Mouse (Mus musculus) effector memory CD4-positive, alpha-beta T cell, adult 5 months (primary cell): ENCODE data around the gene Gm28269. TPM values are rescaled to one million over a fixed set of nuclear protein-coding genes. Genes with fewer than 3 reads are reported as not detected.

Experiments
- polyA plus RNA-seq: library from polyadenylated mRNA; unstranded; fragments of 100-300 nt; shearing (Covaris generic); gene quantifications from one replicate; pipeline ENCODE4 v1.2.1, GENCODE M21; 2017

The Gm28269 gene
- not detected for polyA plus RNA-seq

GRCm38 (mm10) chrX:21744997-21745396 lies at the start of gene Gm28269:
TSS of gene Gm28269 (minus strand) at chrX:21745097.

GRCm38 (mm10) chrX:21714829-21715228 lies 30.1 kb downstream of the Gm28269 start, which contains the start of gene Slc6a14:
TSS of gene Slc6a14 (plus strand) at chrX:21714896.

Other genes with a start within 250 kb of the Gm28269 start
- not detected for gene Slc6a14, start 30.2 kb downstream of the Gm28269 start, polyA plus RNA-seq